Mouse (Mus musculus) stomach, embryonic 14.5 days (tissue): ENCODE measurements around the gene B230307C23Rik. TPM values are rescaled to one million over a fixed set of nuclear protein-coding genes. Genes with fewer than 3 reads are reported as not detected.
A peak's percentile ranks its signal among the peaks of the same experiment; 100 is the strongest.

Experiments
- ATAC-seq: fragments of 200-750 bp; cut with Nextera tagmentation; 2 replicates; pipeline ENCODE4 v1.8.0; 2017; ENCODE audit warnings: low read depth, moderate TSS enrichment; ENCODE audit not compliant: insufficient number of reproducible peaks, insufficient read depth, low FRiP score
- H3K27ac ChIP-seq: fragments of 300-500 bp; sonication (generic); 2 replicates; pipeline ENCODE4 v1.5.1; 2014; ENCODE audit warnings: mild to moderate bottlenecking, low read length, moderate library complexity, mixed read lengths
- H3K27me3 ChIP-seq: fragments of 300-500 bp; sonication (generic); 2 replicates; pipeline ENCODE4 v1.6.1; 2014; ENCODE audit warnings: low read length, control low read depth, mixed read lengths; ENCODE audit not compliant: control insufficient read depth, insufficient read depth
- H3K36me3 ChIP-seq: fragments of 300-500 bp; sonication (generic); 2 replicates; pipeline ENCODE4 v1.6.1; 2014; ENCODE audit warnings: mild to moderate bottlenecking, control low read depth, low read length, moderate library complexity, mixed read lengths; ENCODE audit not compliant: control insufficient read depth, insufficient read depth
- H3K4me1 ChIP-seq: fragments of 300-500 bp; sonication (generic); 2 replicates; pipeline ENCODE4 v1.6.1; 2014; ENCODE audit warnings: low read length, control low read depth, mixed read lengths; ENCODE audit not compliant: control insufficient read depth, insufficient read depth
- H3K4me2 ChIP-seq: fragments of 300-500 bp; sonication (generic); replicated peaks from 2 replicates; pipeline ENCODE4 v1.6.1; 2014; ENCODE audit warnings: low read depth, low read length, control low read depth
- H3K4me3 ChIP-seq: fragments of 300-500 bp; sonication (generic); 2 replicates; pipeline ENCODE4 v1.5.1; 2014; ENCODE audit warnings: low read depth, low read length, control low read depth
- H3K9ac ChIP-seq: fragments of 300-500 bp; sonication (generic); replicated peaks from 2 replicates; pipeline ENCODE4 v1.6.1; 2014; ENCODE audit warnings: low read depth, mild to moderate bottlenecking, control low read depth, low read length, moderate library complexity, mixed read lengths
- H3K9me3 ChIP-seq: fragments of 300-500 bp; sonication (generic); 2 replicates; pipeline ENCODE4 v1.6.1; 2016; ENCODE audit warnings: low read depth, low read length, control low read depth; ENCODE audit not compliant: control insufficient read depth
- WGBS: fragments of 180-500 bp; shearing (Covaris S2); extraction: QIAGEN DNeasy Blood & Tissue Kit; methylation state at CpG from one replicate; pipeline ENCODE4 v1.1.7; 2014; 5-methylcytosine and 5-hydroxymethylcytosine counted together
- polyA plus RNA-seq: library from polyadenylated mRNA; unstranded; fragments of >200 nt; fragmentation: Nextera tagmentation; extraction: Ambion mirVana; gene quantifications from 2 replicates; pipeline ENCODE4 v1.2.1, GENCODE M21; 2014

The B230307C23Rik gene
- polyA plus RNA-seq, 1 experiment from 2014 or later = 30.9 TPM

GRCm38 (mm10) chr16:97958401-97958973 is 38.6 kb upstream of the B230307C23Rik start:
- no peak overlapping the region for H3K27ac ChIP-seq
- H3K9ac ChIP-seq = no peak overlapping the region

GRCm38 (mm10) chr16:97960348-97960747 is 36.8 kb upstream of the B230307C23Rik start:
- H3K9ac ChIP-seq = no peak overlapping the region
- no peaks in the 10 kb centered on the region for H3K4me1 ChIP-seq
- no peak overlapping the region for H3K4me2 ChIP-seq
- no peak overlapping the region for H3K4me3 ChIP-seq
- H3K27ac ChIP-seq = no peak overlapping the region
- H3K9me3 ChIP-seq = no peaks in the 10 kb centered on the region
- no peak for ATAC-seq
- H3K27me3 ChIP-seq = no peaks in the 10 kb centered on the region
- WGBS = 92% methylated on average over 3 of the region's 3 CpGs
- peaks cover 8% of the 10 kb centered on the region; the same call in 1 of the 2 replicates for H3K36me3 ChIP-seq

More at GRCm38 (mm10) chr16:97958401-97958973, 38.6 kb upstream of the B230307C23Rik start:
- Histone ChIP-seq H3K4me1 (no peaks in the 10 kb centered on the region), H3K4me2 (no peak overlapping the region), H3K4me3 (no peak overlapping the region), H3K27me3 (no peaks in the 10 kb centered on the region), H3K36me3 (peaks cover 20% of the 10 kb centered on the region), H3K9me3 (no peaks in the 10 kb centered on the region)
- ATAC-seq = no peak

GRCm38 (mm10) chr16:97961381-97962150 is 35.5 kb upstream of the B230307C23Rik start:
- ATAC-seq = no peak; the same call in 1 of the 2 replicates
- H3K9me3 ChIP-seq = no peaks in the 10 kb centered on the region
- WGBS = 5% methylated on average over 34 of the region's 36 CpGs

DNA sequence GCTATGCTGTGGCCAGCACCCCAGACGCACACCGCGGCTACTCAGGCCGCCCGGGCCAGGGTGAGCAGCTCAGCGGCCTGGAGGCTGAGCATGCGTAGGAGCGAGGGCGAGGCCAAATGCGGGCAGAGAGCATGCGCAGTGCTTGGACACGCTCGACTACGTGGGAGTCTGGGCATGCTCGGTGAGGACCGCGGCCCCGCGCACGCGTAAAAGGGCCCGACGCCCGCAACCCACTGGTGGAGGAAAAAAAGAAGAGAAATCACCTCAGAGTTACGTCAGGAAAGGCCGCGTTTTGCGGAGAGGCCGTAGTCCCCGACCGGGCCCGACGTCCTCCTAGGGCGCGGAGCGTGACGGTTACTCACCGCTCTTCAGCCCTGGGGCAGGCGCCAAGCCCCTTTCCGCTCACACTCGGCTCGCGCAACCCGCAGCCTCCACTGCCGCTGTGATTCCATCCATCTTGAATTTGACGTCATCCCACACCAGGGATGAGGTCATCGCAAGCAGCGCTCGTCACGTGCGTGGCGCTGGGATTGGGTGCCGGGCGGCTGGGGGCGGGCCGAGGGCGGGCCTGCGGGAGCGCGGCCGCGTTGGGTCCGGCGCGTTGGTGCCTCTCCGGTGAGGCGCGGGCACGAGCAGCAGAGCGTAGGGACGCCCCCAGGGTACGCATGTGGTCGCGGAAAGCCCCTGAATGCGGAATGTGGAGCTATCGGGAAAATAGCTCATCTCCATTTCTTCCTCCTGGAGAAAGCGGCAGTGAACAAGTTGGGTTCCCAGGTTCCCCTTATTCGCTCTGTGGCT is 34.8 kb upstream of the B230307C23Rik start, which contains the start of the genes C2cd2 and Zbtb21:
Gene C2cd2 (minus strand): TSS at position 448 of the 798 bp plus-strand sequence.
Gene Zbtb21 (minus strand): TSS at position 472 of the 798 bp plus-strand sequence.
- no peaks in the 10 kb centered on the region; the same call in 1 of the 2 replicates for H3K36me3 ChIP-seq
- no peaks in the 10 kb centered on the region for H3K9me3 ChIP-seq
- under 1% methylated on average over 78 of the region's 78 CpGs for WGBS
- ATAC-seq = peak; percentile 98
- peak within 1 kb of the TSS; percentile 97 for H3K27ac ChIP-seq
- H3K4me2 ChIP-seq = peak within 1 kb of the TSS; percentile 70
- H3K4me1 ChIP-seq = no peaks in the 10 kb centered on the region
- H3K4me3 ChIP-seq = peak within 1 kb of the TSS; percentile 80
- no peaks in the 10 kb centered on the region for H3K27me3 ChIP-seq
- H3K9ac ChIP-seq = peak within 1 kb of the TSS; percentile 88

More at GRCm38 (mm10) chr16:97961381-97962150, 35.5 kb upstream of the B230307C23Rik start:
- peak overlapping the region; percentile 88 for H3K9ac ChIP-seq
- H3K4me1 ChIP-seq = no peaks in the 10 kb centered on the region
- H3K27me3 ChIP-seq = no peaks in the 10 kb centered on the region
- peak overlapping the region; percentile 70 for H3K4me2 ChIP-seq
- H3K36me3 ChIP-seq = peaks cover 2% of the 10 kb centered on the region; the same call in 1 of the 2 replicates
- peak overlapping the region; percentile 97 for H3K27ac ChIP-seq
- peak overlapping the region; percentile 80 for H3K4me3 ChIP-seq

DNA sequence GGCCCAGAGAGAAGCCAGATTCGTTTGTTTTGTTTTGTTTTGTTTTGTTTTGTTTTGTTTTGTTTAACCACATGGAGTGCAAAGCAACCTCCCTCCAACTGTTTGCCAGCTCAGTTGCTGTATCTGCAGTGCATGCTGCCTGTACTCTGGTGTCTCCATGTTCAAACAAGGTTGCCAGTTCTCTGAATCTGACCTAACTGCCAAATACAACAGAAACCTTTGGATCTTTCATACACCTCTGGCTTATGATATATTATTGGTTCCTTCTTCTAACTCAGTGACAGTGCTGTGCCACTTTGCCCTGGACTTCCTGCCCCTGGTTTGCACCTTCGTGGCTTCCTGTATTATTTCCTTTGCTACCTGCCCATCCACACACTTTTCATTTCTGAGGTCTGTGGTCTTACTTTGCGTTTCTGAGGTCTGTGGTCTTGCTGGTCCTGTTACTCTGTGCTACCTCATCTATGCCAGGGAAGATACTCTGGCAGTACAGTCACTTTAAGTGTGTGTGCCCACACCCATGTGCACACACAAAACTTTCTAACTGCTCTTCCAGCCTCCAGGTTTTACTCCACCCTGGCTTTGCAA is 33.1 kb upstream of the B230307C23Rik start:
- H3K4me1 ChIP-seq = no peaks in the 10 kb centered on the region
- 78% methylated on average over 3 of the region's 3 CpGs for WGBS

DNA sequence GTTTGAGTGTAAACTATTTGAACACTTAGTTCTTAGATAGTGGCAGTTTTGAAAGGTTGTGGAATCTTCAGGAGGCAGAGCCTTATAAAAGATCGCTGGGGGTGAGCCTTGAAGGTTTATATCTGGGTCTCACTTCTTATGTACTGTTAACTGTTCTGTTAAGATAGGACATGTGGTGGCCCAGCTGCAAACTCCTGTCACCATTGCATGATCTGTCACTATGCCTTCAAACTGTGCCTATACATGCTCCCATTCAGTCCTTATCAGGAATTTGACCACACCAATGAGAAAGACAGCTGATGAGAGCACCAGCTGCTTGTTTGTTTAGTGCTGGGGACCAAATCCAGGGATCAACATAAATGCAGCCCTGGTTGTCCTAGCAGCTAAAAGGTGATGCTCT is 19.8 kb upstream of the B230307C23Rik start:
- WGBS = 82% methylated on average over 1 of the region's 1 CpGs

More for the DNA sequence above, 33.1 kb upstream of the B230307C23Rik start:
- no peak overlapping the region for H3K4me2 ChIP-seq
- ATAC-seq = no peak
- no peak overlapping the region for H3K27ac ChIP-seq
- no peaks in the 10 kb centered on the region for H3K9me3 ChIP-seq
- H3K36me3 ChIP-seq = no peaks in the 10 kb centered on the region
- H3K27me3 ChIP-seq = no peaks in the 10 kb centered on the region
- H3K4me3 ChIP-seq = no peak overlapping the region
- H3K9ac ChIP-seq = no peak overlapping the region

DNA sequence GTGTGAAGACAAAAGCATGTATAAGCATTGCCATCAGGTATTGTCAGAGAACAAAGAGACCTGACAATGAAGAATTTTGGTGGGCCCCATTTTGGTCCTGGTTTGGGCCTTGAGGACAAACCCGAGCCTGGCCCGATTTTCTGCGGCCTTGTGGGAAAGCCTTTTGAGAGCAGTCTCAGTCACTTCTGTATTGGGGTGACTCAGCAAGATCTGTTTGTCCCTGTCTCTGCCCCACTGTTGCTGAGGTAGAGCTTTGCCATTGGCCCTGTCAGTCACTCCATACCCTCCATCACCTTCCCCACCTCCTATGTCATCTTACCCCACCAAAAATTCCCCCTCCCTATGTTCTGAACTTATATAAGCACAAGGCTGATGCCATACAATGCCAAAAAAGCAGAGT is 19.4 kb upstream of the B230307C23Rik start:
- 97% methylated on average over 3 of the region's 3 CpGs for WGBS
- ATAC-seq = no peak
- H3K9me3 ChIP-seq = no peaks in the 10 kb centered on the region
- no peaks in the 10 kb centered on the region for H3K36me3 ChIP-seq
- H3K27me3 ChIP-seq = no peaks in the 10 kb centered on the region
- no peak overlapping the region for H3K27ac ChIP-seq
- no peaks in the 10 kb centered on the region for H3K4me1 ChIP-seq
- H3K4me2 ChIP-seq = no peak overlapping the region
- no peak overlapping the region for H3K9ac ChIP-seq
- H3K4me3 ChIP-seq = no peak overlapping the region

More for the DNA sequence above, 19.8 kb upstream of the B230307C23Rik start:
- Histone ChIP-seq H3K27ac (no peak overlapping the region), H3K27me3 (no peaks in the 10 kb centered on the region), H3K4me1 (no peaks in the 10 kb centered on the region), H3K4me2 (no peak overlapping the region), H3K9me3 (no peaks in the 10 kb centered on the region), H3K36me3 (no peaks in the 10 kb centered on the region), H3K9ac (no peak overlapping the region), H3K4me3 (no peak overlapping the region)
- ATAC-seq = no peak

- ATAC-seq = no peak
- WGBS = 81% methylated on average over 1 of the region's 1 CpGs
- no peak overlapping the region for H3K4me2 ChIP-seq
Measured at GRCm38 (mm10) chr16:97981362-97981761, 15.8 kb upstream of the B230307C23Rik start.

More at GRCm38 (mm10) chr16:97981362-97981761, 15.8 kb upstream of the B230307C23Rik start:
- Histone ChIP-seq H3K27ac (no peak overlapping the region), H3K27me3 (no peaks in the 10 kb centered on the region), H3K9me3 (no peaks in the 10 kb centered on the region), H3K4me3 (no peak overlapping the region), H3K9ac (no peak overlapping the region), H3K4me1 (no peaks in the 10 kb centered on the region), H3K36me3 (no peaks in the 10 kb centered on the region)
